In genomic region chr13:112258478-112258877, GRCm38 (mm10) we compare ENCODE assay signal across 14 mouse cellular contexts. TPM values are rescaled to one million over a fixed set of nuclear protein-coding genes. Genes with fewer than 3 reads are reported as not detected.
A peak's percentile ranks its signal among the peaks of the same experiment; 100 is the strongest.
DNase-seq lines count a peak whose midpoint lies in the region; ATAC-seq and TF ChIP-seq lines count a peak whose summit lies in the region.
"Had no signal": no experiment of that assay in that cellular context is flagged by ENCODE, and none has a peak within 500 bp of the region (broad histone marks: within the 10 kb centered on the region; RNA-seq: fewer than 3 reads in every experiment).

No protein-coding gene starts in this region.

- no peak overlapping the region for H3K4me3 ChIP-seq in lung, adult 2 months (replicated peaks; ENCODE audit: extremely low read depth, low read depth, low read length)
- no peak overlapping the region for H3K4me3 ChIP-seq in liver, postnatal 0 days (ENCODE audit: low read depth, low read length)
- no peak overlapping the region for H3K4me3 ChIP-seq in cerebellum, adult 2 months (replicated peaks; ENCODE audit: insufficient read depth, low read depth, low read length)
- no peak overlapping the region for H3K4me3 ChIP-seq in midbrain, embryonic 10.5 days
- H3K4me3 ChIP-seq: hindbrain, embryonic 12.5 days; intestine, embryonic 15.5 days; limb, embryonic 15.5 days had no signal

- WGBS in lung, adult 2 months, result 66% methylated on average over 10 of the region's 10 CpGs
- WGBS in liver, postnatal 0 days (ENCODE audit: insufficient replicate concordance), result 20% methylated on average over 10 of the region's 10 CpGs
- WGBS in cerebellum, adult 2 months, result 91% methylated on average over 10 of the region's 10 CpGs
- 90% methylated on average over 10 of the region's 10 CpGs for WGBS in midbrain, embryonic 10.5 days

- no peak overlapping the region for H3K4me2 ChIP-seq in liver, postnatal 0 days (ENCODE audit: low read depth, low read length)
- H3K4me2 ChIP-seq: hindbrain, embryonic 12.5 days; intestine, embryonic 15.5 days; limb, embryonic 15.5 days had no signal

- H3K9me3 ChIP-seq in liver, postnatal 0 days (ENCODE audit: low read length), result no peaks in the 10 kb centered on the region
- no peaks in the 10 kb centered on the region for H3K9me3 ChIP-seq in midbrain, embryonic 10.5 days (replicated peaks)
- H3K9me3 ChIP-seq: hindbrain, embryonic 12.5 days; intestine, embryonic 15.5 days; limb, embryonic 15.5 days had no signal

- 0 out of 2 replicates have a peak, but pooled peaks have one; percentile 29 for ATAC-seq in liver, postnatal 0 days
- ATAC-seq: intestine, embryonic 15.5 days had no signal

- H3K27me3 ChIP-seq in liver, postnatal 0 days (ENCODE audit: insufficient read depth, low read length), result no peaks in the 10 kb centered on the region
- H3K27me3 ChIP-seq in cerebellum, adult 2 months (ENCODE audit: control insufficient read depth, insufficient read depth, low read length), result no peaks in the 10 kb centered on the region
- peaks cover 13% of the 10 kb centered on the region for H3K27me3 ChIP-seq in midbrain, embryonic 10.5 days (ENCODE audit: low read depth, poor library complexity, severe bottlenecking)
- H3K27me3 ChIP-seq: intestine, embryonic 15.5 days; limb, embryonic 15.5 days had no signal

- no peaks in the 10 kb centered on the region for H3K36me3 ChIP-seq in liver, postnatal 0 days (replicated peaks; ENCODE audit: insufficient read depth, low read length)
- no peaks in the 10 kb centered on the region for H3K36me3 ChIP-seq in midbrain, embryonic 10.5 days
- H3K36me3 ChIP-seq: hindbrain, embryonic 12.5 days; intestine, embryonic 15.5 days; limb, embryonic 15.5 days had no signal

- H3K4me1 ChIP-seq in lung, adult 2 months (ENCODE audit: control insufficient read depth, insufficient read depth, low read length), result no peaks in the 10 kb centered on the region
- H3K4me1 ChIP-seq in liver, postnatal 0 days (ENCODE audit: insufficient read depth), result peaks cover 5% of the 10 kb centered on the region; the same call in 1 of the 2 replicates
- peaks cover 3% of the 10 kb centered on the region for H3K4me1 ChIP-seq in cerebellum, adult 2 months (ENCODE audit: control insufficient read depth, insufficient read depth, low read length)
- H3K4me1 ChIP-seq in midbrain, embryonic 10.5 days, result peaks cover 9% of the 10 kb centered on the region
- H3K4me1 ChIP-seq: intestine, embryonic 15.5 days; limb, embryonic 15.5 days had no signal

- TF ChIP-seq POLR2A in lung, adult 2 months (IDR thresholded peaks at IDR 0.05; ENCODE audit: borderline replicate concordance, extremely low read depth, low read depth, low read length), result no peak
- TF ChIP-seq POLR2A in cerebellum, adult 2 months (IDR thresholded peaks at IDR 0.05; ENCODE audit: borderline replicate concordance, insufficient read depth, low read length), result no peak

- no peak overlapping the region for H3K9ac ChIP-seq in liver, postnatal 0 days (replicated peaks)
- H3K9ac ChIP-seq: hindbrain, embryonic 12.5 days; intestine, embryonic 15.5 days; limb, embryonic 15.5 days had no signal

- TF ChIP-seq EP300 in liver, postnatal 0 days (IDR thresholded peaks at IDR 0.05; ENCODE audit: low read depth), result no peak

- H3K27ac ChIP-seq in liver, postnatal 0 days (ENCODE audit: low read depth), result no peak overlapping the region
- no peak overlapping the region for H3K27ac ChIP-seq in cerebellum, adult 2 months (ENCODE audit: insufficient read depth, low read length)
- no peak overlapping the region for H3K27ac ChIP-seq in midbrain, embryonic 10.5 days (replicated peaks)
- H3K27ac ChIP-seq: hindbrain, embryonic 12.5 days; intestine, embryonic 15.5 days; limb, embryonic 15.5 days; macrophage had no signal

- peak; percentile 15 to 52 for DNase-seq in lung, adult 18-20 months
- DNase-seq in lung, adult 2 months, result no peak
- peak; percentile 13 to 52 for DNase-seq in urinary bladder, postnatal 36 days (ENCODE audit: low spot score in 2 of 2)
- no peak for DNase-seq in urinary bladder, postnatal 10 days (ENCODE audit: low spot score)
- DNase-seq in liver, postnatal 0 days, result peak; percentile 27
- no peak for DNase-seq in cerebellum, adult 2 months
- no peak for DNase-seq in midbrain, embryonic 10.5 days (ENCODE audit: low spot score)
- no peak for DNase-seq in adipocyte (ENCODE audit: low spot score)
- DNase-seq: cerebellum, postnatal 14 days; midbrain, embryonic 14.5 days had no signal

- TF ChIP-seq CTCF in lung, adult 2 months (IDR thresholded peaks at IDR 0.05; ENCODE audit: insufficient read depth, low read length), result no peak
- TF ChIP-seq CTCF in liver, postnatal 0 days (IDR thresholded peaks at IDR 0.05; ENCODE audit: low read depth), result no peak
- TF ChIP-seq CTCF in cerebellum, adult 2 months (IDR thresholded peaks at IDR 0.05; ENCODE audit: borderline replicate concordance, insufficient read depth, low read depth, low read length), result no peak

RNA-seq across cellular contexts. Expression of gene Ankrd55, which starts 29.8 kb away (rescaled TPM):
- polyA plus RNA-seq in lung, adult 2 months (2012; rRNA removed), result 0.07 and 0.15 TPM in 2 replicates
- 1.3 and 1.5 TPM in 2 replicates for polyA plus RNA-seq in liver, postnatal 0 days (2015; fragmentation: Nextera tagmentation; extraction: Ambion mirVana)
- polyA plus RNA-seq in cerebellum, adult 2 months (2012; rRNA removed), result 12.5 and 15.2 TPM in 2 replicates
- polyA plus RNA-seq in midbrain, embryonic 10.5 days (2016; fragmentation: Nextera tagmentation; extraction: Ambion mirVana), result 1.2 and 2.9 TPM in 2 replicates

Comparison
In these comparisons a context has a peak if more than half of its experiments do, and no peak if none do; other contexts are left out.
1. DNase-seq: peak in lung, adult 18-20 months (2 of 2), urinary bladder, postnatal 36 days (2 of 2) and liver, postnatal 0 days (single experiment); none in lung, adult 2 months (single experiment), urinary bladder, postnatal 10 days (single experiment), cerebellum, adult 2 months (0 of 2), midbrain, embryonic 10.5 days (single experiment) and adipocyte (single experiment).